Comparison of ENCODE assay signal across 7 mouse cellular contexts in the genomic region with DNA sequence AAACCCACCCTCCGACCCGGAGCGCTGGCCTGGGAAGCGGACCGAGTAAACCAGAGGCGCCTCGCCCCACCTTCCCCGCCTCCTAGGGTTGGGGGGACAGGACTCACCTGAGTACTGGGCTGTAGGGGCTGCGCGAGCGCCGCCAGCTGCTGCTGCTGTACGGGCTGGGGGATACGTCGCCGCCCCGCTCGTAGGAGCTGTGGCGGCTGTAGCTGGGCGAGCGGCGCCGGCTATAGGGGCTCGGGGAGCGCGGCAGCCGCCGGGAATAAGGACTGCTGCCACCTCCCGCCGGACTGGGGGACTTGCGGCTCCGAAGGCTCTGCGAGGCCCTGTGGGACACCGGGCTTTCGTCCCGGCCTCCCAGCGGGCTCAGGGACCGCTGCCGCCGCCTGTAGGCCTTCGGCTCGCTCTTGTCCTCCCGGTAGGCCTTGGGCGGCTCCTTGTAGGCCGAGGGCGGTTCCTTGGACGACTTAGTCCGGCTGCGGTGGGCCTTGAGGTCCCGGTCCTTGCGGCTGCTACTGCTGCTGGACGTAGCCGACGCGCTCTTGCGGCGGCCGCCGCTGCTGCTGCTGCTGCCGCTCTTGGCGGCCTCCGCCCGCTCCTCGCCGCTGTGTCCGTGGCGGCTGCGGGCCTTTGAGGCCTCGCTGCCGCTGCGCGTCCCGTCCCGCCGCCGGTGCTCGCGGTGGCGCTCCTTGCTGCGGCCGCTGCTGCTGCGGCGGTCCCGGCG. TPM values are rescaled to one million over a fixed set of nuclear protein-coding genes. Genes with fewer than 3 reads are reported as not detected.
DNase-seq lines count a peak whose midpoint lies in the region; ATAC-seq and TF ChIP-seq lines count a peak whose summit lies in the region.

No protein-coding gene starts in this region.

- peak; percentile 79 for DNase-seq in adrenal gland, postnatal 25 days
- DNase-seq in heart, adult 2 months = peak; percentile 85 to 86
- DNase-seq in kidney, adult 8-10 months = peak; percentile 62 to 66
- DNase-seq in spleen, adult 18-20 months = peak; percentile 68 to 76

- TF ChIP-seq EP300 in heart, adult 2 months (IDR thresholded peaks at IDR 0.05; ENCODE audit: insufficient read depth, low read depth, low read length) = no peak

- peak; percentile 81 for TF ChIP-seq CTCF in heart, adult 2 months (IDR thresholded peaks at IDR 0.05)

- intact Hi-C loops in heart, adult 2 months (cut with DNase I) = loop anchor here (1.0 to 2.0 kb wide), 3 partner anchors 33 to 141 kb away; a partner anchor contains a TSS

- peaks cover 3% of the 10 kb centered on the region; the same call in 1 of the 2 replicates for H3K36me3 ChIP-seq in embryonic facial prominence, embryonic 12.5 days
- H3K36me3 ChIP-seq in heart, adult 2 months (ENCODE audit: control insufficient read depth, insufficient read depth, low read length) = peaks cover 22% of the 10 kb centered on the region
- H3K36me3 ChIP-seq in limb, embryonic 13.5 days = peaks cover 6% of the 10 kb centered on the region; the same call in 1 of the 2 replicates
- H3K36me3 ChIP-seq in midbrain, embryonic 15.5 days (replicated peaks) = no peaks in the 10 kb centered on the region

- peak; percentile 37; the same call in 1 of the 2 replicates for ATAC-seq in embryonic facial prominence, embryonic 12.5 days (ENCODE audit: insufficient number of reproducible peaks, insufficient read depth, low FRiP score, low TSS enrichment)
- ATAC-seq in limb, embryonic 13.5 days (ENCODE audit: low FRiP score, low read depth) = peak; percentile 13; the same call in 1 of the 2 replicates
- ATAC-seq in midbrain, embryonic 15.5 days (replicated peaks) = peak; percentile 15

- H3K27ac ChIP-seq in embryonic facial prominence, embryonic 12.5 days = peak overlapping the region; percentile 97
- peak overlapping the region; percentile 95 for H3K27ac ChIP-seq in heart, adult 2 months
- H3K27ac ChIP-seq in limb, embryonic 13.5 days = peak overlapping the region; percentile 97
- peak overlapping the region; percentile 97 for H3K27ac ChIP-seq in midbrain, embryonic 15.5 days

- WGBS in embryonic facial prominence, embryonic 12.5 days = under 1% methylated on average over 84 of the region's 85 CpGs
- under 1% methylated on average over 83 of the region's 85 CpGs for WGBS in heart, adult 2 months
- WGBS in limb, embryonic 13.5 days = under 1% methylated on average over 85 of the region's 85 CpGs
- 0% methylated on average over 81 of the region's 85 CpGs for WGBS in midbrain, embryonic 15.5 days

- peaks cover 6% of the 10 kb centered on the region; the same call in 1 of the 2 replicates for H3K4me1 ChIP-seq in embryonic facial prominence, embryonic 12.5 days
- peaks cover 1% of the 10 kb centered on the region for H3K4me1 ChIP-seq in heart, adult 2 months (ENCODE audit: control insufficient read depth, insufficient read depth, low read length)
- H3K4me1 ChIP-seq in limb, embryonic 13.5 days = peaks cover 13% of the 10 kb centered on the region
- peaks cover 25% of the 10 kb centered on the region for H3K4me1 ChIP-seq in midbrain, embryonic 15.5 days

- no peaks in the 10 kb centered on the region for H3K27me3 ChIP-seq in embryonic facial prominence, embryonic 12.5 days
- H3K27me3 ChIP-seq in heart, adult 2 months (ENCODE audit: control insufficient read depth, insufficient read depth, low read length) = no peaks in the 10 kb centered on the region
- no peaks in the 10 kb centered on the region for H3K27me3 ChIP-seq in limb, embryonic 13.5 days
- H3K27me3 ChIP-seq in midbrain, embryonic 15.5 days (replicated peaks) = no peaks in the 10 kb centered on the region

- peak overlapping the region; percentile 87 for H3K4me2 ChIP-seq in embryonic facial prominence, embryonic 12.5 days (replicated peaks)
- peak overlapping the region; percentile 93 for H3K4me2 ChIP-seq in limb, embryonic 13.5 days (replicated peaks)
- peak overlapping the region; percentile 98 for H3K4me2 ChIP-seq in midbrain, embryonic 15.5 days

- H3K79me2 ChIP-seq in heart, adult 2 months (replicated peaks; ENCODE audit: control insufficient read depth, insufficient read depth, low read length) = 0 out of 2 replicates have a peak, but pooled peaks cover 1% of the 10 kb centered on the region

- no peaks in the 10 kb centered on the region for H3K9me3 ChIP-seq in embryonic facial prominence, embryonic 12.5 days
- no peaks in the 10 kb centered on the region for H3K9me3 ChIP-seq in limb, embryonic 13.5 days
- no peaks in the 10 kb centered on the region for H3K9me3 ChIP-seq in midbrain, embryonic 15.5 days

- TF ChIP-seq POLR2A in heart, adult 2 months (IDR thresholded peaks at IDR 0.05; ENCODE audit: insufficient read depth, low read depth, low read length) = no peak

- peak overlapping the region; percentile 100 for H3K4me3 ChIP-seq in embryonic facial prominence, embryonic 12.5 days
- peak overlapping the region; percentile 79 for H3K4me3 ChIP-seq in heart, adult 2 months
- H3K4me3 ChIP-seq in limb, embryonic 13.5 days = peak overlapping the region; percentile 100
- H3K4me3 ChIP-seq in midbrain, embryonic 15.5 days = peak overlapping the region; percentile 78

- peak overlapping the region; percentile 91 for H3K9ac ChIP-seq in embryonic facial prominence, embryonic 12.5 days
- H3K9ac ChIP-seq in heart, adult 2 months (ENCODE audit: low read depth, low read length) = peak overlapping the region; percentile 99
- H3K9ac ChIP-seq in limb, embryonic 13.5 days = peak overlapping the region; percentile 98
- peak overlapping the region; percentile 73 for H3K9ac ChIP-seq in midbrain, embryonic 15.5 days

RNA-seq across cellular contexts. Expression of a gene that starts 1.4 kb away (rescaled TPM):
- total RNA-seq in adrenal gland, postnatal 25 days (2021) = 61.1 and 70.2 TPM in 2 replicates
- 26.5 and 28.8 TPM in 2 replicates for polyA plus RNA-seq in embryonic facial prominence, embryonic 12.5 days (2016; fragmentation: Nextera tagmentation; extraction: Ambion mirVana)
- 10 to 100 TPM; 22.4 to 24.7 TPM for total RNA-seq in heart, adult 2 months (2021)
- 12.5 and 14.7 TPM in 2 replicates for polyA plus RNA-seq in heart, adult 2 months (2012; rRNA removed)
- polyA plus RNA-seq in limb, embryonic 13.5 days (2015; fragmentation: Nextera tagmentation; extraction: Ambion mirVana) = 18.1 and 19.7 TPM in 2 replicates
- 17.7 and 19.4 TPM in 2 replicates for polyA plus RNA-seq in midbrain, embryonic 15.5 days (2015; fragmentation: Nextera tagmentation; extraction: Ambion mirVana)

Comparison
In these comparisons a context has a peak if more than half of its experiments do, and no peak if none do; other contexts are left out.
1. Peak in every context shown above with its lines: DNase-seq, ATAC-seq, H3K4me3 ChIP-seq and H3K27ac ChIP-seq.